Mouse (Mus musculus): ENCODE results near the gene Adipoq.
A peak's percentile ranks its signal among the peaks of the same experiment; 100 is the strongest.
"Not testable (repeated sequence)": the region's sequence is repeated elsewhere in the genome, so short reads cannot be mapped to it uniquely, and the experiment has no call there.

Gene Adipoq

GRCm38 (mm10) chr16:23146280-23146679 is at the start of gene Adipoq:
Gene Adipoq, plus strand, starts transcription at chr16:23146536.
- DNase-seq (ENCODE audit: extremely low spot score), result no peak

- not testable (repeated sequence) for DNase-seq (ENCODE audit: extremely low spot score)
These were observed 49.5 kb upstream of the Adipoq start for GRCm38 (mm10) chr16:23096886-23097285.

- DNase-seq (ENCODE audit: extremely low spot score), result not testable (repeated sequence)
These were observed 48.8 kb upstream of the Adipoq start for GRCm38 (mm10) chr16:23097290-23098104.

DNA sequence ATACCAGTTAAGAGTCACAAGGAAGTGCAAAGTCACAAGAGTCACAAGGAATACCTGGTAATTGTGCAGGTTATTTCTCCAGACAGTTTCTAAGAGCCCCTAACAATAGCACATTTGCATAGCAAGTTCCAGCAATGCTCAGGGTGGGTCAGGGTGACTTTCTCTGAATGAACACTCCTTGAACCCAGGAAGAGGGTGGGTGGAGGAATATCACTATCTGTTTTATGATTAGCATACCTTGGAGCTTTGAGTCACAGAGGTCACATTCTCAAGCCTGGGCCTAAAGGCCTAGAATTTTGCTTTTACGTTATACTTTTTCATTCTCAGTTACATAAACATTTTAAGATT is 48.3 kb upstream of the Adipoq start:
- not testable (repeated sequence) for DNase-seq (ENCODE audit: extremely low spot score)

DNA sequence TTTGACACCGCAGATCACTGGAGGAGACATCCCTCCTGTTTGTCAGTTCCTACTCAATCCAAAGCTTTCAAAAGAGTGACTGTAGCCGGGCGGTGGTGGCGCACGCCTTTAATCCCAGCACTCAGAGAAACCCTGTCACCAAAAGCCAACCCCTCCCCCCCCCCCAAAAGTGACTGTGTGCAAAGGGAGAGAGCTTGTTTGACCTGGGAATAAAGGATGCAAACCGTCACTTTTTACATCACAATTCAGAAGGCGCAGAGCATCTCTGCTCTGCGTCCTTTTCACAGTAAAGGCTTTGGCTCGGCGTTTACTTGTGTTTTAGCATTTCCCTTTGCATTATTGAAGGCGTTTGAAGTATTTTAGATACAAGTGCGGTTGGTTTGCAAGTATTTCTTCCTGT is 46.7 kb upstream of the Adipoq start:
- peak; percentile 25 for DNase-seq (ENCODE audit: extremely low spot score)

DNA sequence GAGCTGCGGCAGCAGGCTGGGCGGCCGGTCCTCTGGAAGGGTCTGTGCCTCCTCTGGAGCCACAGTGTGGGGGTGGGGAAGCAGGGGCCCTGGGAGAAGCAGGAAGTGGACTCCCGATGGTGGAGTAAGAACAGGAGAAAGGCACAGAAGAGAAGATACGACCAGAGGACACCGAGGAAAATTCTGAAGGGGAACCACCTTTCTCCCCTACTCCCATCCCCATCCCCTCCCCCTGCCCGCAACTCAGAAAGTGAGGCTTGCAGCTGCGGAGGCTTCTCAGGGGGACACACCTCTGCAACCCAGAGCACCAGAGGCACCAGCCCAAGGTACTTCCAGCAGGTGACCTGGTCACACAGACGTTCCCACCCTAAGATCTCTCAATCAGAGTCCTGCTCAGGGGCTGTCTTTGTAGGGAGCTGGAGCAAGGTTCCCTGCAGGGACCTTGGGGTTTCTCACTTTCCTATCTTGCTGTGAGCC is 46.2 kb upstream of the Adipoq start:
- DNase-seq (ENCODE audit: extremely low spot score), result peak; percentile 71

GRCm38 (mm10) chr16:23100613-23101012 is 45.7 kb upstream of the Adipoq start:
- DNase-seq (ENCODE audit: extremely low spot score), result peak; percentile 40

- peak; percentile 28 for DNase-seq (ENCODE audit: extremely low spot score)
These were observed 43.8 kb upstream of the Adipoq start for GRCm38 (mm10) chr16:23102340-23103037.

- DNase-seq (ENCODE audit: extremely low spot score), result no peak
These were observed 43.1 kb upstream of the Adipoq start for GRCm38 (mm10) chr16:23103038-23103745.

DNA sequence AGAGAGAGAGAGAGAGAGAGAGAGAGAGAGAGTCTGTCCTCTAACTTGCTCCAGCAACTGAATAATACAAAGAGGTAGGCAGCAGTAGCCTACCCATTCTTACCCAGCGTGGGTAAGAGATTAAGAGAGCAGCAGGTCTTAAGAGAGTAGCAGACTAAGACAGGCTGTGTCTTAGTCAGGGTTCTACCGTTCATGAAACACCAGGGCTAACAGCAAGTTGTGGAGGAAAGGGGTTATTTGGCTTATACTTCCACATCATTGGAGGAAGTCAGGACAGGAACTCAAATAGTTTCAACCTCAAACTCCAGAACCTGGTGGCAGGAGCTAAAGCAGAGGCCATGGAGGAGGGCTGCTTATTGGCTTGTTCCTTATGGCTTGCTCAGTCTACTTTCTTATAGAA is 42.5 kb upstream of the Adipoq start:
- no peak for DNase-seq (ENCODE audit: extremely low spot score)

- DNase-seq (ENCODE audit: extremely low spot score), result no peak
These were observed 40.2 kb upstream of the Adipoq start for GRCm38 (mm10) chr16:23106121-23106520.

DNA sequence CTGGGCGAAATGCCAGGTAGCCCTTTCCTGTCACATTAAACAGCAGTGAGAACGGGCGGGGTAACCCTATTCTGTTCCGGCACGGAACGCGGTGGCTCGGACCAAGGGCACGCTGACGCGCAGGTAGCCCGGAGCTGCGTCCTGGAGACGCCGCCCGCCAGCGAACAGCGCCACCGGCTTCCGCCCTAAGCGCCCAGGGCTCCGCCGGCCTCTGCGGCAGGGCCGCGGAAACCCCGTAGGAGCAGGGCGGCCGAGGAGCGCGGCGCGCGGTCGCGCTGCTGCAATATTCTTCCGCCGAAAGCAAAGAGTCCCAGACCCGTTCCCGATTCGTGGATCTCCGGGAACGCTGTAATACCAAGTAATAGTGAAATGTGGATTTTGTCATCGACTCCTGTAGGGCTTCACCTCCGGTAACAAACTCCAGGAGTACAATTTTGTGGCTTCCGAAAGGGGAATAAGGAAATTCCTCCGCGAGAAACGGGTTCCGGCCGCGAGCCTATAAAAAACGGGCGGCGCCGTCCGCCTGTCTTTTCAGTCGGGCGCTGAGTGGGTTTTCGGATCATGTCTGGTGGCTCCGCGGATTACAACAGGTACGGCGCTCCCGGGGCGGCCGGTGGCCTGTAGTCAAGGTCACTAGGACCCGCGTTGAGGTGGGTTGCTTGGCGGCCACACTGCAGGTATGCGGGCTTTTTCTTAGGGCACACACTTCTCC is 38.9 kb upstream of the Adipoq start, which contains the start of gene Eif4a2:
Gene Eif4a2 (plus strand): TSS at position 214 of the 712 bp plus-strand sequence.
- peak; percentile 91 for DNase-seq (ENCODE audit: extremely low spot score)

GRCm38 (mm10) chr16:23107946-23108759 is 38.2 kb upstream of the Adipoq start:
- DNase-seq (ENCODE audit: extremely low spot score), result peak; percentile 75

GRCm38 (mm10) chr16:23108943-23109342 is 37.4 kb upstream of the Adipoq start:
- DNase-seq (ENCODE audit: extremely low spot score), result no peak

DNA sequence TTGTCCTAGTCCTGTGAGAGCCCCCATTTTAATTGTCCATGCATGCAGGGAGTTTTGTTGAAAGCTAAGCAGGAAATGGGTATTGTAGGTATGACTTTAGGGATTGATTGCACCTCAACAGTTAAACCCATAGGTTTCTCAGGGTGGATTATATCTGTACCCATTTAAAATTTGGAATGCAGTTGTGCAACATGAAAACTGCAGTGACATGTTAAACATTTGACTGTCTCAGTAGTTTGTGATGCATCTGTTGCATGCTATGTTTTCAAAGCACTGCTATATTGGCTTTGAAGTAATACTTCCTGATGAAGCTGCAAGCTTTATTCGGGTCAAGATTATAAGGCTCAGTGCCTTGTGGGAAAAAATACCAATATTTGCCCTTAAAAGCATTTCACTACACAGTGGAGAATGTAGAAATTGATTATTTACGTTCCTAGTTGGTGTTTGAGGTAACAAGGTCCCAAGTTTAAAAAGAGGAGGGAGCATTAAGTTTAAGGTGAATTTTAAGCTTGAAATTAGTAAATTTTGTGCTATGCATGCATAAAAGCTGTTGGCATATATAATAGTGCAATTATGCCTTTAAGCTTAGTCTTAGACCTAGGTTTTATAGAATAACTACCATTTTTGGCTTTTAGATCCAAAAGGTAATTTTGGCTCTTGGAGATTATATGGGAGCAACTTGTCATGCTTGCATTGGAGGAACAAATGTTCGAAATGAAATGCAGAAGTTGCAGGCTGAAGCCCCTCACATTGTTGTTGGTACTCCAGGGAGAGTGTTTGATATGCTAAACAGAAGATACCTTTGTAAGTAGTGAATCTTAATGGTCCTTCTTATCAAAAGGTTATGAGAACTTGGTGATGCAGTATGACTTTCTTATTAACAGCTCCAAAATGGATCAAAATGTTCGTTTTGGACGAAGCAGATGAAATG is 36.7 kb upstream of the Adipoq start:
- no peak for DNase-seq (ENCODE audit: extremely low spot score)

DNA sequence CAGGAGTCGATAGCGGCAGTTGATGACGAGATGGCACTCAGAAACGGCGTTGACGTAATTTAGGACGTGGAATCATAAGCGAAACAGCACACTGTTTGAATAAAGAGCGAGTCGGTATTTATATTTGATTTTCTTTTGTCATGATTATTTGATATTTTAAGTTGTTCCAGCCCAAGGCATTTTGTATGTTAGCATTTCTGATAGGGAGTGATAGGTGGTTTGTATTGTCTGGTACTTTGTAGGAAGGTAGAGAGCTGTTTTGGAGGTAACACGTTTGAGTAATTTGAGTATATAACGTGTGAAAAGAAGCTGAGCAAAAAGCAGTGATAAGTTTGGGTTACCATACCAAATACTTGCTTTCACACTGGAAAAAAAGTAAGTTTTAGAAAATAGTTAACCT is 34.0 kb upstream of the Adipoq start:
- no peak for DNase-seq (ENCODE audit: extremely low spot score)

GRCm38 (mm10) chr16:23112861-23113435 is 33.4 kb upstream of the Adipoq start:
- DNase-seq (ENCODE audit: extremely low spot score), result no peak

- DNase-seq (ENCODE audit: extremely low spot score), result no peak
These were observed 32.4 kb upstream of the Adipoq start for GRCm38 (mm10) chr16:23113903-23114302.

Measured in embryo, embryonic 9.5 days (tissue).